Mouse (Mus musculus) forebrain, embryonic 16.5 days (tissue): ENCODE measurements around the gene Slco2a1. TPM values are rescaled to one million over a fixed set of nuclear protein-coding genes. Genes with fewer than 3 reads are reported as not detected.
"Not testable (repeated sequence)": the region's sequence is repeated elsewhere in the genome, so short reads cannot be mapped to it uniquely, and the experiment has no call there.

Source experiments
- ATAC-seq: fragments of 200-750 bp; cut with Nextera tagmentation; 2 replicates; pipeline ENCODE4 v1.8.0; 2017; ENCODE audit warnings: mild to moderate bottlenecking, moderate library complexity
- H3K27ac ChIP-seq: fragments of 300-500 bp; sonication (generic); 2 replicates; pipeline ENCODE4 v1.5.1; 2014; ENCODE audit warnings: low read length, control low read depth
- H3K27me3 ChIP-seq: fragments of 300-500 bp; sonication (generic); replicated peaks from 2 replicates; pipeline ENCODE4 v1.6.1; 2014; ENCODE audit warnings: low read length; ENCODE audit not compliant: control insufficient read depth, insufficient read depth
- H3K36me3 ChIP-seq: fragments of 300-500 bp; sonication (generic); 2 replicates; pipeline ENCODE4 v1.6.1; 2014; ENCODE audit not compliant: control insufficient read depth, insufficient read depth
- H3K4me1 ChIP-seq: fragments of 300-500 bp; sonication (generic); replicated peaks from 2 replicates; pipeline ENCODE4 v1.6.1; 2014; ENCODE audit warnings: low read length; ENCODE audit not compliant: control insufficient read depth, insufficient read depth
- H3K4me2 ChIP-seq: fragments of 300-500 bp; sonication (generic); 2 replicates; pipeline ENCODE4 v1.6.1; 2014; ENCODE audit warnings: mild to moderate bottlenecking, low read length, control low read depth
- H3K4me3 ChIP-seq: fragments of 300-500 bp; sonication (generic); replicated peaks from 2 replicates; pipeline ENCODE4 v1.5.1; 2014; ENCODE audit warnings: mild to moderate bottlenecking, low read length, control low read depth
- H3K9ac ChIP-seq: fragments of 300-500 bp; sonication (generic); replicated peaks from 2 replicates; pipeline ENCODE4 v1.6.1; 2014; ENCODE audit warnings: low read depth, low read length, control low read depth
- H3K9me3 ChIP-seq: fragments of 300-500 bp; sonication (generic); 2 replicates; pipeline ENCODE4 v1.6.1; 2016; ENCODE audit warnings: low read length; ENCODE audit not compliant: control insufficient read depth
- WGBS: fragments of 180-500 bp; shearing (Covaris S2); extraction: QIAGEN DNeasy Blood & Tissue Kit; methylation state at CpG from one replicate; pipeline ENCODE4 v1.1.7; 2014; 5-methylcytosine and 5-hydroxymethylcytosine counted together
- polyA plus RNA-seq: library from polyadenylated mRNA; unstranded; fragments of >200 nt; fragmentation: Nextera tagmentation; extraction: Ambion mirVana; gene quantifications from 2 replicates; pipeline ENCODE4 v1.2.1, GENCODE M21; 2015

Slco2a1 gene
- polyA plus RNA-seq, 1 experiment from 2014 or later, result 3.1 TPM

DNA sequence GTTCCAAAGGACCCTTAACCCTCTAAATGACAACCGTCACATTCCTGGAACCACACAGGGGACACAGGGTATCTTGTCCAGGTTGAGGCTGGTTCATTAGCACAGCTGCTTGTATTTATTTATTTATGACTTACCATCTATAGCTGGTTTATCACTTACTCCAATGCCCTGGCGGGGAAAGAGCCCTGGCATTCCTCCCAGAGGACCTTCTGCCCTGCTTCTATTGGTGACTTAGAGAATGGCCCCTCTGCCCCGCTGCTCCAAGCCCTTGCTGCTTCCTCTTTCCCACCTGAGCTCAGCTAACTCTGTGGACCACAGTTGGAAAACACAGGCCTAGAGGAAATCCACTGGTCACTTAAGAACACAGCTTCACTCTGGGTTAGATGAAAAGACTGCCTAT, 94.9 kb downstream of the Slco2a1 start:
- Histone ChIP-seq H3K9me3 (no peaks in the 10 kb centered on the region), H3K27ac (no peak overlapping the region), H3K4me3 (no peak overlapping the region), H3K36me3 (no peaks in the 10 kb centered on the region), H3K4me1 (no peaks in the 10 kb centered on the region), H3K9ac (no peak overlapping the region), H3K27me3 (no peaks in the 10 kb centered on the region), H3K4me2 (no peak overlapping the region)
- ATAC-seq, result no peak
- WGBS, result 64% methylated on average over 3 of the region's 3 CpGs

DNA sequence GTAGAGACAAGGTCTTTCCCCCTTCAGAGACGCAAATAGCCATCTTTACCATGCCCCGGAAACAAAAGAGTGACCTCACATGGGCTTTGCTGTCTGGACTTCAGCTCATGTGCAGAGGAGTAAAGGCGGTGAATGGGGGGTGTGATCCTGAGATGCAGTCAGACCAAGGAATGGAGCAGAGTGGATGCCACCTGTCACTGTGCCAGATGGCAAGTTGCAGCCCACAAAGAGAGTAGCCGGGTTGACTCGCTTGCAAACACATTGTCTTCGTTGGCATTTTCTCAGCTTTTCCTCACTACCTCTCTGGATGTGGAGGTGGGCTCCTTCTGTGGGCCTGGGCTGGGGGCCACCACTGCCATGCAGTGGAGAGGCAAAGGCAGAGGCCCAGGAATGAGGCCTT, 98.2 kb downstream of the Slco2a1 start:
- Histone ChIP-seq H3K9ac (no peak overlapping the region), H3K36me3 (no peaks in the 10 kb centered on the region), H3K4me2 (no peak overlapping the region), H3K4me1 (no peaks in the 10 kb centered on the region), H3K9me3 (no peaks in the 10 kb centered on the region), H3K27me3 (no peaks in the 10 kb centered on the region), H3K27ac (no peak overlapping the region), H3K4me3 (no peak overlapping the region)
- 67% methylated on average over 6 of the region's 6 CpGs for WGBS
- no peak for ATAC-seq

DNA sequence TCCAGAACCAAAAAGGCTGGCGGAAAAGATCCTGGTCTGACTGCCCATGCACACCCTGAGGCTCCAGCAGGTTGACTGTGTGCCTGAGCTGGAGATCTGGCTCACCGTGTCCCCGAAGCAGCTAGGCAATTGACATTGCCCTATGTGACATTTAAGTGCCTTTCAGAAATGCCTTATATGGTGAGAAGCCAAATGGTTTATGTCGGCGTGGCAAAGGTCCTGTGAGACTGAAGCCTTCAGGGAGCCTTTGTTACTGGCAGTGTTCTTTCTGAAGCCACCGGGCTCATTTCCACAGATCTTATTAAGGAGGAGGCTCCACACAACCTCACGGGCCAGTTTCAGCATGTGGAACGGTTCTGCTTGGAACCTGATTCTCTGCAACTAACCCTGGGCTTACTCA, 98.8 kb downstream of the Slco2a1 start:
- H3K9ac ChIP-seq, result no peak overlapping the region
- peaks cover under 1% of the 10 kb centered on the region; the same call in 1 of the 2 replicates for H3K4me1 ChIP-seq
- no peaks in the 10 kb centered on the region for H3K27me3 ChIP-seq
- no peak for ATAC-seq
- no peak overlapping the region for H3K4me3 ChIP-seq
- H3K9me3 ChIP-seq, result no peaks in the 10 kb centered on the region
- no peak overlapping the region for H3K27ac ChIP-seq
- WGBS, result 75% methylated on average over 8 of the region's 8 CpGs
- no peak overlapping the region for H3K4me2 ChIP-seq
- no peaks in the 10 kb centered on the region for H3K36me3 ChIP-seq

DNA sequence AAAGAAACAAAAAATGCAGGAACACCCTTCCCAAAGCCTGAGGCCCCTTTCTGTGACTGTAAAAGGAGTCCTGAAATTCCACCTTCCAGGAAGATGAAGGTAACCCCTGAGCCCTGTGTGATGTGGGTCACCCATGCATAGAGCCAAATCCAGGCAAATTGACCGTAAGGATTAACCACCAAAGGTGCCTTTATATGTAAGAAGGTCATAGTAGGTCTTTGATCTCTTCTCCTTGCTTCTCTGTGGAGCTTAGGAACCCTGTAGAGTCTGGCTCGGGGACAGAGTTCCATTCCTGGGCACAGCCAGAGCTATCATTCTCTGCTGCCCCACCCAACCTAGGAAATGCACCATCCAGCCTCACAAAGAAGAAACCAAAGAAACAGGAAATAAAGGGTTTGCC, 100.1 kb downstream of the Slco2a1 start:
- Histone ChIP-seq H3K36me3 (no peaks in the 10 kb centered on the region), H3K9me3 (no peaks in the 10 kb centered on the region), H3K27ac (no peak overlapping the region), H3K9ac (no peak overlapping the region), H3K4me3 (no peak overlapping the region), H3K4me1 (peaks cover 4% of the 10 kb centered on the region; the same call in 1 of the 2 replicates), H3K27me3 (no peaks in the 10 kb centered on the region), H3K4me2 (no peak overlapping the region)
- ATAC-seq, result no peak
- WGBS, result 50% methylated on average over 2 of the region's 2 CpGs

DNA sequence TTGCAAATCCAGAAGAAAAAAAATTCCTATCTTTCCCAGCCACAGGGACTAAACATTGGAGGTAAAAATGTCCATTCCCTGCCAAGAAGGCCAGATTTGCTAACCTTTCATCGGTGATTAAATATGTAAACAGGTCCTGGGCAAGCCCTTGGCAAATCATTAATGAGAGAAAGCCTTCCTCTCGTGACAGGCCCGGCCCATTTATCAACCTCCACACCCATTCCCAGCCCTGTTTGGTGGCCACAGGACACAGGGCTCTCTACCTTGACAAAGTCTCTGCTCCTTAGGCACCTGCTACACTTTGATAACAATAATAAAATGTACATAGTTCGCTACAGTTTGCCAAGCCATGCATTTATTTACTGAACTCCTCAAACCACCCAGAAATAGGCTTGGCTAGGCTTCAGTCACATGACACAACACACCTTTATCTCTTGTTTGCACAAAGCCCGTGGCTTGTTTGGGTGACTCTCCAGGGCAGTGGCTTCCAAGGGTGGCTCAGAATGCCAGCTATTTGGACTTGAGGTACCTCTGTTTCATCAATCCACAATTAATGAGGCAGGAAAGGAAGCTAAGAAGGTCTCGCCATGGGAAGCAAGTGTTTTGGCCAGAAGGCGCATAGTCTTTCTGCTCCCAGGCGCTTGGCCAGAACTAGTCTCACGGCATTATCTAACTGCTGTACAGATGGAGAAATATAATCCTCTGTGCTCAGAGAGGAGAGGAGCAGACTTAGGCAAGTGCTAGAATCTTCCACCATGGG, 101.8 kb downstream of the Slco2a1 start:
- H3K27ac ChIP-seq, result no peak overlapping the region
- no peaks in the 10 kb centered on the region for H3K9me3 ChIP-seq
- H3K27me3 ChIP-seq, result no peaks in the 10 kb centered on the region
- no peaks in the 10 kb centered on the region for H3K36me3 ChIP-seq
- H3K9ac ChIP-seq, result no peak overlapping the region
- H3K4me2 ChIP-seq, result no peak overlapping the region
- no peak overlapping the region for H3K4me3 ChIP-seq
- ATAC-seq, result no peak
- WGBS, result 69% methylated on average over 9 of the region's 9 CpGs
- peaks cover 4% of the 10 kb centered on the region; the same call in 1 of the 2 replicates for H3K4me1 ChIP-seq

DNA sequence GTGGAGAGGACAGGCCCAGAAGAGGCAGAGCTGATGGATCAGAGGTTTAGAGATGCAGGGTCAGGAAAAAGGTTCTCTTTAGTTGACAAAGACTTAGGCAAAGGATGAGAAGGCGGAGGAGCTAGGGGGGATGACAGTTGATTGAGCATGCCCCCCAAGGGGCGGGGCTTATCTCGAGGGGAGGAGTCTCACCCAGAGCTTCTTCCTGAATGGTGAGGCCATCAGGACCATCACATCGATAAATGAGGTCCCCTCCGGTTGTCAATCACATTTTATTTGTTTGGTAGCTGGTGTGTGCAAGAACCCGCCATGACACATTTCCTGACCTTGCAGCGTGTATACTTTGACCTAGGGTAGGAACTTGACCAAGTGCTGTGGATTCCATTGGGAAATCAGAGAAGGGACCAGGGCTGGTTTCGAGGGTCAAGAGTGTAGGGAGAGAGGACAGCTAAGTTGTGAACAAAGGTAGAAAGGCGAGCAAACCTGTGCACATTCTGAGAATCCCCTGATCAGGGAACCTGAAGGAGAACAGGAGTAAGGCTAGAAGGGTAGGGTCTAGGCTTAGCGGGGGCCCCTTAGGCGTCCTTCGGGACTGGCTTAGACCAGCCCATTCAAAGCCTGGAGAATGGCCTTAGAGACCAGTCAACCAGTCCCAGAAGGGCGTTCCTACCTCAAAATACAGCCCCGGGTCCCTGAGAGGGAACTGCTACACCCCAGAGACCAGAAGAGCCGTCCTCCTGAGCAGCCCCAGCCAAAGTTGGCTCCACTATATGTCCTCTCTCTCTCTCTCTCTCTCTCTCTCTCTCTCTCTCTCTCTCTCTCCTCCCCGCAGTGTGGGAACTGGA, 102.7 kb downstream of the Slco2a1 start:
- H3K4me2 ChIP-seq, result no peak overlapping the region
- ATAC-seq, result no peak
- H3K36me3 ChIP-seq, result no peaks in the 10 kb centered on the region
- H3K4me3 ChIP-seq, result no peak overlapping the region
- H3K9ac ChIP-seq, result no peak overlapping the region
- H3K4me1 ChIP-seq, result peaks cover 4% of the 10 kb centered on the region; the same call in 1 of the 2 replicates
- no peak overlapping the region for H3K27ac ChIP-seq
- no peaks in the 10 kb centered on the region for H3K9me3 ChIP-seq
- no peaks in the 10 kb centered on the region for H3K27me3 ChIP-seq
- 86% methylated on average over 16 of the region's 16 CpGs for WGBS

DNA sequence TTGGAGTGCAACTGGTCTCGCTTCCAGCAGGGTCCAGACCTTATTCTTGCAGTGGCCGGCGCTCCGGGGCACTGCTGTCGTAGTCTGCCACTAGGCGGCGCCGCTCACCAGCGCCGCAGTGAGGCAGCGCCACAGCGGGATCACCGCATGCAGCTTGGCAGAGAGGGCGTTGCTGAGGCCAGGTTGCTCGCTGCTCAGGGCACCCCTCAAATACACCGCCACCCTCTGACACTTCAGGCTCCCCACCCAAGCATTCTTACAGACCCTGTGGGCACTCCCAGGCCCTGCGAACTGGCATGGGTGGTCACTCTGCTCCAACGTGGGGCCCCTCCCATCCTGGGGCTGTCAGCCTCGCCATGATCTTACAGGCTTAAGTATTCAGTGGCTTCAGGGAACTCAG, 103.7 kb downstream of the Slco2a1 start:
- peak overlapping the region; percentile 69 for H3K9ac ChIP-seq
- ATAC-seq, result peak; percentile 95
- H3K4me3 ChIP-seq, result peak overlapping the region; percentile 47
- 0% methylated on average over 19 of the region's 19 CpGs for WGBS
- H3K36me3 ChIP-seq, result no peaks in the 10 kb centered on the region
- no peaks in the 10 kb centered on the region for H3K27me3 ChIP-seq
- H3K4me1 ChIP-seq, result peaks cover 4% of the 10 kb centered on the region; the same call in 1 of the 2 replicates
- H3K27ac ChIP-seq, result no peak overlapping the region
- no peaks in the 10 kb centered on the region for H3K9me3 ChIP-seq
- peak overlapping the region; percentile 74 for H3K4me2 ChIP-seq

DNA sequence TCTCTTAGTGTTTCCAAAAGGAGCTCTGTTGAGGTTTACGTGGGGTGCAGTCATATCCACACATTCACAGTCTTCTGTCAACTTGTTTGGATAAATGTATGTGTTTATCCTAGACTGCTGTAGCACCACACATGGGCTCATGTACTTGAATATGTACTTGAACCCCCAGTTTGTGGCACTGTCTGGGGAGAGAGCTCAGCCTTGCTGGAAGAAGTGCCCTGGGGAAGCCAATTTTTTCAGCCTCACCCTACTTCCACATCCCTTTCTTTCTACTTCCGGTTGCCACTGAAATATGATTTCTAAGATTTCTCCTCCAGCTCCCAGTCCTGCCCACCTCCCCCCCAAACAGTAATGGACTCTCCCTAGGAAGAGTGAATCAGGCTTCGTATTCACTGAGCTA, 105.2 kb downstream of the Slco2a1 start:
- Histone ChIP-seq H3K9me3 (no peaks in the 10 kb centered on the region), H3K4me3 (no peak overlapping the region), H3K36me3 (no peaks in the 10 kb centered on the region), H3K4me1 (peaks cover 4% of the 10 kb centered on the region; the same call in 1 of the 2 replicates), H3K27me3 (no peaks in the 10 kb centered on the region), H3K4me2 (no peak overlapping the region), H3K9ac (no peak overlapping the region), H3K27ac (no peak overlapping the region)
- ATAC-seq, result no peak
- 86% methylated on average over 3 of the region's 3 CpGs for WGBS

DNA sequence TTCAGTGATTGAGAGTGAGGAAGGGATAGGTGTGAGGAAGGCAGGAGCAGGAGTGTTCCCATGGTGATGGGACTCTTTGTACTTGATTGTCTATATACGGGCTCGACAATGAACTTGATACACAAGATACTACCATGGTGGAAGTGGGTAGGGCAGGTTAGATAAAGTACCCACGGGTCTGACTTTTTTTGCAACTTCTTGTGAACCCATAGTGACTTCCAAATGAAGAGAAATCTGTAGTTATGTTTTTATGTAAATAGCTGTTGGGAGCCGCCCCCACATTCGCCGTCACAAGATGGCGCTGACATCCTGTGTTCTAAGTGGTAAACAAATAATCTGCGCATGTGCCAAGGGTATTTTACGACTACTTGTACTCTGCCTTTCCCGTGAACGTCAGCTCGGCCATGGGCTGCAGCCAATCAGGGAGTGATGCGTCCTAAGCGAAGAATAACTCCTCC, 119.9 kb downstream of the Slco2a1 start:
- H3K27ac ChIP-seq, result peak overlapping the region; percentile 22
- WGBS, result 22% methylated on average over 7 of the region's 14 CpGs
- H3K9ac ChIP-seq, result not testable (repeated sequence)

More for the DNA sequence above, 119.9 kb downstream of the Slco2a1 start:
- H3K4me2 ChIP-seq, result peak overlapping the region; percentile 48
- H3K27me3 ChIP-seq, H3K36me3 ChIP-seq, H3K9me3 ChIP-seq: not testable (repeated sequence)
- peaks cover 20% of the 10 kb centered on the region for H3K4me1 ChIP-seq
- H3K4me3 ChIP-seq, result peak overlapping the region; percentile 44
- peak; percentile 57 for ATAC-seq
